Mouse (Mus musculus) monocyte, adult 5-6 weeks (primary cell): ENCODE results near the gene Stoml2. TPM values are rescaled to one million over a fixed set of nuclear protein-coding genes. Genes with fewer than 3 reads are reported as not detected.

ENCODE experiments used
- ATAC-seq: fragments of 153-309, 156-312 bp; replicated peaks from 2 replicates; pipeline ENCODE4 v1.8.0; 2017; ENCODE audit warnings: mild to moderate bottlenecking; ENCODE audit not compliant: low TSS enrichment, insufficient number of reproducible peaks, severe bottlenecking, poor library complexity, low FRiP score
- total RNA-seq: library from RNA; stranded (forward); fragments of 200-1000, 200-491, 200-594 nt; gene quantifications from 3 replicates; pipeline ENCODE4 v1.2.3, GENCODE M21; 2017

Stoml2 gene
- 60.2 to 116 TPM (median 66.7 TPM) in 3 replicates for total RNA-seq

- ATAC-seq = peak; percentile 96
Observed at GRCm38 (mm10) chr4:43031237-43031995, at the start of gene Stoml2. Stoml2 (minus strand) TSS chr4:43031710.

DNA sequence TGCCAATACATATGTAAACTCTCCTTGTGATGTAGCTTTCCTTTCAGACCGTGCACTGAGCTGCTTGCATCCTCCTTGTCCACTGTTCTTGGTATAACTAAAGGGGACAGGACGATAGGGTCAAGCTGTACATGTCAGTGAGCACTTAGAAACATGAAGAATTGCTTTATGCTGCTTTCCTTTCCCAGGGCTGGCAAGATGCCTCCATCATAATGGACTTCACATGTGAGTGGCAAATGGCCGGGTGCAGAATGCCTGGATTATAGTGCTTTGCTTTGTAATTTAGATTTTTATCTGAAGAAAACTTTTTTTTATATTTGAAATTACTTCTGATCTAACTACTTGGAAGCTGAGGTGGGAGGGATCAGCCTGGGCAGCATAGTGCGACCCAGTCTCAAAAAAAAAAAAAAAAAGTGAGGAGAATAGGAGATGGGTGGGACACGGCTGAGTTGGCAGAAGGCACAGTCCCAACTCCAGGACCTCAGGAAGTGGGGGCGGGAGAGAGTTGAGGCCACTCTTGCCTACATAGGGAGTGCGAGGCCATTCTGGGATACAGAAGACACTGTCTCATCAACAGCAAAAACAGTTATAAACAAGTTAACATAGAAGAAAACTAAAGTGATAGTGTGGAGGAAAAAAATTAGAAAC is 46.7 kb upstream of the Stoml2 start:
- ATAC-seq = no peak

DNA sequence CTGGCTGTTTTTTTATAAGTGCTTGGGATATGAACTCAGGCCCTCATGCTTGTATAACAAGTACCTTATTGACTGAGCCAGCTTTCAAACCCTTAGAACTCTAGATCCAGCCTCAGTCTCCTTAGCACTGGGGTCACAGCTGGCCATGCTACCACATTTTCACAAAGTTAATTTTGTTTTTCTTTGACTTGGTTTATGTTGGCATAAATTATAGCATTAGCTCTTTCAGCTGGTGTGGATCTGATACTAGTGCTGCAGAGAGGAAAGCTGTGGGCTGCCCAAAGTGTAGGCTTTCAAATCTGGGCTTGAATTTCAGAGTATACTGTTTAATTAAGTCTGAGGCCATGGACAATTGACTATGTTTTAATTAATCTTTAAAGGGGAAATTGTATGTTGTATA is 43.4 kb upstream of the Stoml2 start:
- ATAC-seq = no peak

DNA sequence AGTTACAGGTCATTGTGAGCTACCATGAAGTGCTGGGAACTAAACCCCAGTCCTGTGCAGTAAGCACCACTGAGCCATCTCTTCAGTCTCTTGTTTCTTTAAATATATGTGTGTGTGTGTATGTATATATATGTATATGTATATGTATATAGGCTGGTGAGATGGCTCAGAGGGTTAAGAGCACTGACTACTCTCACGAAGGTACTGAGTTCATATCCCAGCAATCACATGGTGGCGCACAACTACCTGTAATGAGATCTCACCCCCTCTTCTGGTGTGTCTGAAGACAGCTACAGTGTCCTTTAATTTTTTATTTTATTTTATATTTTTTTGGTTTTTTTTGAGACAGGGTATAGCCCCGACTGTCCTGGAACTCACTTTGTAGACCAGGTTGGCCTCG is 34.0 kb upstream of the Stoml2 start:
- no peak for ATAC-seq

GRCm38 (mm10) chr4:43060286-43060685 is 28.8 kb upstream of the Stoml2 start:
- ATAC-seq = no peak

DNA sequence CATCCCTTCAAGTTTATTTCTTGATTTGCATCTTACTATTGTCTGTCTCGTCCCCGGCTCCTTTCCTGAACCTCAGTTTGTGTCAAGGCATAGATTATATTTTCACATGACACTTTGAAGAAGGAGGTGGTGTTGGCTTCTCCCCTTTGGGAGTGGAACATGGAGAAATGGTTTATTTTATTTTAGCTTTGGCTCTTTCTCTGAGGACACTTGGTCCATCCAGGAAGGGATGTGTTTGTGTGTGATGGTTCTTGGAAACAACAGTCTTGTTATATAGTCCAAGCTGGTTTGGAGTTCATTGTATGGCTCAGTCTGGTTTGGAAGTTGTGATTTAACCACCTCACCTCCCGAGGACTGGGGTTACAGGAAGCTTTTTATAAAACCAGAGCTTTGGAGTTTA is 28.2 kb upstream of the Stoml2 start:
- no peak for ATAC-seq

DNA sequence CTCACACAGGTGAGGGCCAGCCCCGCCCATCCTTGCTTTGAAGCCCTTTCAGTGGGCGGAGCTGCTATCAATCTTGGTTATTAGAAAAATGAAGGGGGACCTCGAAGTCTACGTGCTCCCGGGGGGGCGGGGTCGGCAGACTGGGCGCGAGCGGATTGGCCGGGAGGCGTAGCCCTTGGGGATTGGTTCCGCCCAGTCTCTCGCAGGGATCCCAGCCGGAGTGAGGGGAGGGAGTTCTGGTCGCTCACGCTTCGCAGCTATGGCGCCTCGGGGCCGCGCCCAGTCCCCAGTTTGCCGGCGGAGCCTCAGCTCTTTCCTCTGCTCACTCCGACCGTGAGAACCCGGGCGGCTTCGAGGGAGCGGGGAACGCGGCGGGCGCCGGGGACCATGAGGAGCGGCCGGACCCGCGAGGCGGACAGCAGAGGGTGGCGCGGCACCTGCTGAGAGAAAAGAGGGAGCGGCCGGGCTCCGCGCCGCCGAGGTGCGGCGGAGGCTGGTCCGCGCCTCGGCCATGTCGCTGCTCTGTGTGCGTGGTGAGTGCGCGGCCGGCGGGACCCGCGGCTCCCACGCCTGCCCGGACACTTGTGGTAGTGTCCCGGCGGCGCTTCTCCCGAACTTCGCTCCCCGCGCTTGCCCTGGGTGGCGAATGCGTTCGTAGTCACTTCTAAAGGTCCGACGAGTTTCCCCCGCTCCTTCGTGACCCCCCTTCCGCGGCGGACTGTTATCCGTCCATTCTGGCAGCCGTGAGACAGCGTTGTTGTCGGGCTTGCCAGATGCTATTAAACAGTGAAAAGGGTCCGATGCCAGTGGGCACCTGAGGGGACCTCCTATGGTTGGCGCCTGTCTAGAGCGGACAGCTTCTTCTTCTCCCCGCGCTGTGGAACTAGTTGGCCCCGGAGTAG is 27.5 kb upstream of the Stoml2 start, which contains the start of gene Unc13b:
Unc13b (plus strand) TSS at position 201 of the 902 bp plus-strand sequence.
- peak; percentile 77 for ATAC-seq

GRCm38 (mm10) chr4:43058392-43058752 is 26.9 kb upstream of the Stoml2 start:
- ATAC-seq = no peak

DNA sequence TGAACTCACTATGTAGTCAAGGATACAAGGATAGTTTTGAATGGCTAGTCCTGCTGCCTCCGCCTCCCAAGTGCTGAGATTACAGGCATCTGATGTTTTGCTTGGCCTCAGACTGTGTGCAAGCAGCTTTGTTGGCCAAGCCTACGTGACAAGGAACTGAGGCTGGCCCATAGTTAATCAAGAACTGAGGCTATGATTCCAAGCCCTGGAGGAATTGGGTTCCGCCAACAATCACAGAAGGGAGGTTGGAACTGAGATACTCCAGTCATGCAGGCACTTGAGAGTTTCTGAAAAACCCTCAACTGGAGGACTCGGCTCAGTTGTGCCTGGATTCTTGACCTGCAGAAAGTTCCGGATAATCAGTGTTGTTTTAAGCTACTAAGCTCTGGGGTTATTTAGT is 26.1 kb upstream of the Stoml2 start:
- no peak for ATAC-seq

- peak; percentile 71; the same call in 1 of the 2 replicates for ATAC-seq
Observed at GRCm38 (mm10) chr4:43052627-43053026, 21.1 kb upstream of the Stoml2 start.

DNA sequence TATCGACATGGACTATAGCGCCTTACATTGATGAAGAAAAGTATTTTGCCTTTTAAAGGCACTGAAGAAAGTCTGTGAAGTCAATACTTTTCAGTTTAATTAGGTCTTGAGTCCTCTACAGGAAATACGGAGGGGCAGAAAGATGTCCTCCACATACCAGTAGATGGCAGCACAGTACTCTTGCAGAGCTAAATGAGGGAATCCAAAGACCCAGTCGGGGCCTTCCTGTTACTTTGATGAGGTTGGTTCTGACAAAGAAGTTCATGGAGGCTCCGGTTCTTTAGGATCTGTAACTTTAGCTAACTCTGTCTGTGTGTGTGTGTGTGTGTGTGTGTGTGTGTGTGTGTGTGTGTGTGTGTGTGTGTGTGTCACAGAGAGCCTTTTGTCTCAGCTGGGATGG is 15.7 kb upstream of the Stoml2 start:
- 0 out of 2 replicates have a peak, but pooled peaks have one; percentile 19 for ATAC-seq

GRCm38 (mm10) chr4:43046607-43047006 is 15.1 kb upstream of the Stoml2 start:
- ATAC-seq = no peak

- ATAC-seq = peak; percentile 75
Observed at GRCm38 (mm10) chr4:43045659-43046302, 14.3 kb upstream of the Stoml2 start, which contains the start of gene Fam214b. Fam214b (minus strand) TSS chr4:43046220.

- no peak; the same call in 1 of the 2 replicates for ATAC-seq
Observed at GRCm38 (mm10) chr4:43045285-43045658, 13.8 kb upstream of the Stoml2 start.

DNA sequence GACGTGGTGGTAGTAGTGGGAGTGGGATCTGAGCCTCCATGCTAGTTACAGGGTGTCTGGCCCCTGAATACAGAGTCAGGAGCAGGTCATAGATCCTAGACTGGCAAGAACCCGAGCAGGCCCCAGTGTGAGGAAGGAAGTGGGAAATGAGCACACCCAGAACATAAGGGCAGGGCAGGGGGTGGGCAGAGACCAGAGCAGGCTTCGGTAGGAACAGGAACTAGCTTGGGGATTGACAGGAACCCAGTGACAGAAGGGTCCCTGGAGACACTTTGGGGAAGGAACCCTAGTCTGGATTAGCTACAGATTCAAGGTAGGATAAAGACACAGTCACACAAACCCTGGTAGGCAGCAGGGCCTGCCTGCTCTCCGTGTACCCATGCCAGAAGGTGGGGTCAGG is 13.2 kb upstream of the Stoml2 start:
- peak; percentile 44 for ATAC-seq

GRCm38 (mm10) chr4:43043644-43044357 is 12.3 kb upstream of the Stoml2 start:
- peak; percentile 34 for ATAC-seq

DNA sequence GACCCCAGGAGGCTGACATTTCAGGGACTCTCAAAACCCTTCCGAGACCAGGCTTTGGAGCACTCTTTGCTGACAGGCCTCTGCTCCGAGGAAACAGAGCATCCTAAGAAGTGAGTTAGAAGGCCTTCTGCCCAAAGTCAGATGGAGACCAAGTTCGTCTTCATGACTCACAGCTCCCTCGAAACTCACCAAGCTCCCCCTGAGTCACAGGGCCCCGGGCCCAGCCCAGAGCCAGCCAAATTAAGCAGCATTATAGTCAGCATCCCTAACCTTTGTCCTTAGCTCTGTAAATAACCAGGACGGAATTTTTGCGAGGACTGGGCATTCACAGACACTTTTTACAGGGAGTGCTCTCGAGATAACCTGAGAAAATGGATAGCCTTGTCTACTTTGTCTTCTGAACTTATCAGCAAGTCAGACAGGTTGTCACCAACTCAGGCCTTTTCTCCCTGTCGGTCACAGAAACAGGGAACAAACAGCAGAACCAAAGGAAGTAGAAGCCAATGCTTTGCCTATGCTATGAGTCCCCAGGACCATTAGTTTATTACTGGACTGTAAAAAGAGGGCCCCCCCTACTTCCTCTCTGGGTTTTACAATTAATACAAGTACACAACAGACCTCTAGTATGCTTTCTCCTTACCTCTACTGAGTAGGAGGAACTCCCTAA is 9.5 kb upstream of the Stoml2 start:
- no peak for ATAC-seq
